Mouse (Mus musculus) left cerebral cortex, adult 11 months (tissue): ENCODE data around the gene Brms1l.
"Not testable (repeated sequence)": the region's sequence is repeated elsewhere in the genome, so short reads cannot be mapped to it uniquely, and the experiment has no call there.

ENCODE experiments used
- DNase-seq: peaks from one replicate; pipeline ENCODE4 v3.0.0; 2022; ENCODE audit warnings: low spot score

Brms1l gene

GRCm38 (mm10) chr12:55836199-55836951 is at the start of gene Brms1l:
Brms1l (plus strand) TSS chr12:55836324.
- DNase-seq: peak; percentile 95

GRCm38 (mm10) chr12:55794485-55794884 is 41.6 kb upstream of the Brms1l start:
- not testable (repeated sequence) for DNase-seq

GRCm38 (mm10) chr12:55797103-55797502 is 39.0 kb upstream of the Brms1l start:
- DNase-seq: no peak

GRCm38 (mm10) chr12:55798745-55799144 is 37.4 kb upstream of the Brms1l start:
- DNase-seq: no peak

GRCm38 (mm10) chr12:55800144-55800543 is 36.0 kb upstream of the Brms1l start:
- no peak for DNase-seq

GRCm38 (mm10) chr12:55801131-55801530 is 35.0 kb upstream of the Brms1l start:
- no peak for DNase-seq

GRCm38 (mm10) chr12:55805035-55805434 is 31.1 kb upstream of the Brms1l start:
- no peak for DNase-seq

GRCm38 (mm10) chr12:55816488-55816887 is 19.6 kb upstream of the Brms1l start:
- no peak for DNase-seq

- no peak for DNase-seq
These were observed 15.9 kb upstream of the Brms1l start for GRCm38 (mm10) chr12:55820119-55820660.

- DNase-seq: peak; percentile 79
These were observed 15.3 kb upstream of the Brms1l start, which contains the start of gene Ralgapa1 for GRCm38 (mm10) chr12:55820661-55821314. Ralgapa1 (minus strand) TSS chr12:55821167.

GRCm38 (mm10) chr12:55824027-55824426 is 12.1 kb upstream of the Brms1l start:
- DNase-seq: no peak

- DNase-seq: no peak
These were observed 10.6 kb upstream of the Brms1l start for GRCm38 (mm10) chr12:55825537-55825936.

- peak; percentile 56 for DNase-seq
These were observed 5.0 kb upstream of the Brms1l start for GRCm38 (mm10) chr12:55831101-55831500.

- DNase-seq: no peak
These were observed 3.2 kb upstream of the Brms1l start for GRCm38 (mm10) chr12:55832961-55833360.

- no peak for DNase-seq
These were observed 2.1 kb upstream of the Brms1l start for GRCm38 (mm10) chr12:55833906-55834625.

- DNase-seq: no peak
These were observed 1.2 kb upstream of the Brms1l start for GRCm38 (mm10) chr12:55834891-55835290.

GRCm38 (mm10) chr12:55835857-55836198 is 296 bp upstream of the Brms1l start:
- DNase-seq: no peak

GRCm38 (mm10) chr12:55837495-55837894 is 1.4 kb downstream of the Brms1l start:
- DNase-seq: no peak

GRCm38 (mm10) chr12:55846741-55847140 is 10.6 kb downstream of the Brms1l start:
- no peak for DNase-seq

- no peak for DNase-seq
These were observed 11.7 kb downstream of the Brms1l start for GRCm38 (mm10) chr12:55847851-55848250.

- DNase-seq: no peak
These were observed 14.5 kb downstream of the Brms1l start for GRCm38 (mm10) chr12:55850650-55851049.
